Mouse (Mus musculus): ENCODE results near the gene Coq6.
"Not testable (repeated sequence)": the region's sequence is repeated elsewhere in the genome, so short reads cannot be mapped to it uniquely, and the experiment has no call there.

Gene Coq6

GRCm38 (mm10) chr12:84361555-84362489, at the start of gene Coq6, which contains the start of gene Fam161b:
Coq6 (plus strand) TSS chr12:84361657.
Fam161b (minus strand) TSS chr12:84361833.
- in situ Hi-C loops (cut with MboI, MseI), result no loop called here

- in situ Hi-C loops (cut with MboI, MseI), result no loop called here
These were observed 45.5 kb upstream of the Coq6 start for GRCm38 (mm10) chr12:84316006-84316405.

GRCm38 (mm10) chr12:84316721-84317621, 44.5 kb upstream of the Coq6 start, which contains the start of gene Zfp410:
Zfp410 (plus strand) TSS chr12:84316852.
- in situ Hi-C loops (cut with MboI, MseI), result no loop called here

GRCm38 (mm10) chr12:84327111-84327512, 34.3 kb upstream of the Coq6 start:
- in situ Hi-C loops (cut with MboI, MseI), result no loop called here

- in situ Hi-C loops (cut with MboI, MseI), result no loop called here
These were observed 24.4 kb upstream of the Coq6 start for GRCm38 (mm10) chr12:84336963-84337625.

GRCm38 (mm10) chr12:84347192-84347591, 14.3 kb upstream of the Coq6 start:
- in situ Hi-C loops (cut with MboI, MseI), result no loop called here

GRCm38 (mm10) chr12:84358699-84359098, 2.8 kb upstream of the Coq6 start:
- in situ Hi-C loops (cut with MboI, MseI), result not testable (repeated sequence)

- in situ Hi-C loops (cut with MboI, MseI), result no loop called here
These were observed 1.4 kb downstream of the Coq6 start for GRCm38 (mm10) chr12:84362872-84363271.

- in situ Hi-C loops (cut with MboI, MseI), result no loop called here
These were observed 2.8 kb downstream of the Coq6 start for GRCm38 (mm10) chr12:84364291-84364690.

GRCm38 (mm10) chr12:84365137-84365536, 3.7 kb downstream of the Coq6 start:
- in situ Hi-C loops (cut with MboI, MseI), result no loop called here

- in situ Hi-C loops (cut with MboI, MseI), result no loop called here
These were observed 5.5 kb downstream of the Coq6 start for GRCm38 (mm10) chr12:84366971-84367370.

GRCm38 (mm10) chr12:84371647-84372046, 10.2 kb downstream of the Coq6 start:
- in situ Hi-C loops (cut with MboI, MseI), result no loop called here

- in situ Hi-C loops (cut with MboI, MseI), result no loop called here
These were observed 12.5 kb downstream of the Coq6 start for GRCm38 (mm10) chr12:84373831-84374481.

GRCm38 (mm10) chr12:84382369-84382768, 20.9 kb downstream of the Coq6 start:
- in situ Hi-C loops (cut with MboI, MseI), result no loop called here

GRCm38 (mm10) chr12:84384644-84385081, 23.2 kb downstream of the Coq6 start:
- in situ Hi-C loops (cut with MboI, MseI), result no loop called here

GRCm38 (mm10) chr12:84385408-84385807, 24.0 kb downstream of the Coq6 start:
- in situ Hi-C loops (cut with MboI, MseI), result no loop called here

GRCm38 (mm10) chr12:84388097-84388496, 26.6 kb downstream of the Coq6 start:
- in situ Hi-C loops (cut with MboI, MseI), result no loop called here

GRCm38 (mm10) chr12:84388774-84389400, 27.4 kb downstream of the Coq6 start:
- in situ Hi-C loops (cut with MboI, MseI), result no loop called here

GRCm38 (mm10) chr12:84390336-84390735, 28.9 kb downstream of the Coq6 start:
- in situ Hi-C loops (cut with MboI, MseI), result no loop called here

GRCm38 (mm10) chr12:84392681-84393080, 31.2 kb downstream of the Coq6 start:
- in situ Hi-C loops (cut with MboI, MseI), result no loop called here
